Mouse (Mus musculus): Measurements from ENCODE around the gene Rcvrn.

DNA sequence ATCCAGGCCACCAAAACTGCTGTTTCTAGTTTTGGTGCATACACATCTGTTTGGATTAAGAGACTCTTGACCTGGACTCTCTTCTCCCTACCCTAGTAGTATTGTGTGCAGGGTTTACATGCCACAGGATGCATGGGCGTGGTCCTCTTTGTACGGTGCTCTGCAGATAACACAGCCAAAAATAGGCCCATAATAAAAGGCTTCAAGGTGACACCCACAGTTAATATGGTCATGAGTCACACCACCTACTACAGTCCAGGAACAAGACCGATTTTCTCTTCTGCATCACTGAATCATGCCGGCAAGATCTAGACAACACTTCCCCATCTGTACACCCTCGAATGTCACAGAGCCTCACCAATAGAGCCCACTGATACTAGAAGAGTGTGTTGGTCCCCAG lies 26.4 kb downstream of the Rcvrn start:
- no peak for TF ChIP-seq CTCF (IDR thresholded peaks at IDR 0.05; ENCODE audit: low read depth)
- no peak for TF ChIP-seq EP300 (IDR thresholded peaks at IDR 0.05; ENCODE audit: low read depth)

Measured in liver, postnatal 0 days (tissue).